Mouse (Mus musculus): Measurements from ENCODE around the gene Reln.

Reln gene

GRCm38 (mm10) chr5:22344556-22344975 lies at the start of gene Reln:
TSS of gene Reln (minus strand) at chr5:22344702.
- no peak for DNase-seq (ENCODE audit: low spot score in 2 of 2)

- DNase-seq (ENCODE audit: low spot score in 2 of 2) = no peak
Observed at GRCm38 (mm10) chr5:22388502-22388901, 44.0 kb upstream of the Reln start.

- DNase-seq (ENCODE audit: low spot score in 2 of 2) = no peak
Observed at GRCm38 (mm10) chr5:22360510-22360909, 16.0 kb upstream of the Reln start.

- DNase-seq (ENCODE audit: low spot score in 2 of 2) = no peak
Observed at GRCm38 (mm10) chr5:22348412-22348811, 3.9 kb upstream of the Reln start.

GRCm38 (mm10) chr5:22347732-22348131 lies 3.2 kb upstream of the Reln start:
- no peak for DNase-seq (ENCODE audit: low spot score in 2 of 2)

- no peak for DNase-seq (ENCODE audit: low spot score in 2 of 2)
Observed at GRCm38 (mm10) chr5:22345894-22346635, 1.6 kb upstream of the Reln start.

- no peak for DNase-seq (ENCODE audit: low spot score in 2 of 2)
Observed at GRCm38 (mm10) chr5:22344976-22345651, 612 bp upstream of the Reln start.

- DNase-seq (ENCODE audit: low spot score in 2 of 2) = no peak
Observed at GRCm38 (mm10) chr5:22343843-22344555, 503 bp downstream of the Reln start.

- DNase-seq (ENCODE audit: low spot score in 2 of 2) = no peak
Observed at GRCm38 (mm10) chr5:22343536-22343842, 1.0 kb downstream of the Reln start.

GRCm38 (mm10) chr5:22342461-22342860 lies 2.0 kb downstream of the Reln start:
- DNase-seq (ENCODE audit: low spot score in 2 of 2) = no peak

GRCm38 (mm10) chr5:22340991-22341390 lies 3.5 kb downstream of the Reln start:
- DNase-seq (ENCODE audit: low spot score in 2 of 2) = no peak

GRCm38 (mm10) chr5:22335408-22335807 lies 9.1 kb downstream of the Reln start:
- DNase-seq (ENCODE audit: low spot score in 2 of 2) = no peak

GRCm38 (mm10) chr5:22330802-22331201 lies 13.7 kb downstream of the Reln start:
- DNase-seq (ENCODE audit: low spot score in 2 of 2) = no peak

- DNase-seq (ENCODE audit: low spot score in 2 of 2) = no peak
Observed at GRCm38 (mm10) chr5:22328431-22329359, 15.8 kb downstream of the Reln start.

GRCm38 (mm10) chr5:22327170-22327569 lies 17.3 kb downstream of the Reln start:
- no peak for DNase-seq (ENCODE audit: low spot score in 2 of 2)

- no peak for DNase-seq (ENCODE audit: low spot score in 2 of 2)
Observed at GRCm38 (mm10) chr5:22323801-22324200, 20.7 kb downstream of the Reln start.

- DNase-seq (ENCODE audit: low spot score in 2 of 2) = no peak
Observed at GRCm38 (mm10) chr5:22317807-22318206, 26.7 kb downstream of the Reln start.

GRCm38 (mm10) chr5:22316471-22316870 lies 28.0 kb downstream of the Reln start:
- DNase-seq (ENCODE audit: low spot score in 2 of 2) = no peak

GRCm38 (mm10) chr5:22315990-22316389 lies 28.5 kb downstream of the Reln start:
- no peak for DNase-seq (ENCODE audit: low spot score in 2 of 2)

- DNase-seq (ENCODE audit: low spot score in 2 of 2) = no peak
Observed at GRCm38 (mm10) chr5:22312995-22313394, 31.5 kb downstream of the Reln start.

- DNase-seq (ENCODE audit: low spot score in 2 of 2) = no peak
Observed at GRCm38 (mm10) chr5:22311046-22311445, 33.5 kb downstream of the Reln start.

- no peak for DNase-seq (ENCODE audit: low spot score in 2 of 2)
Observed at GRCm38 (mm10) chr5:22309001-22309400, 35.5 kb downstream of the Reln start.

Measured in right cerebral cortex, postnatal 36 days (tissue).